Mouse (Mus musculus) heart, adult 9 months (tissue): ENCODE measurements around the gene Smim10l1.

Experiments used
- DNase-seq, 2 experiments: peaks; one replicate each; pipeline ENCODE4 v3.0.0; 2022; ENCODE audit warnings: low spot score in 2 of 2

Gene Smim10l1

GRCm38 (mm10) chr6:133104609-133104921, at the start of gene Smim10l1:
Gene Smim10l1, plus strand, starts transcription at chr6:133104909.
- no peak for DNase-seq

- no peak for DNase-seq
These were observed 49.0 kb upstream of the Smim10l1 start, which contains the start of gene Tas2r140 for GRCm38 (mm10) chr6:133055716-133056115. Gene Tas2r140, minus strand, starts transcription at chr6:133055816.

GRCm38 (mm10) chr6:133092226-133092625, 12.5 kb upstream of the Smim10l1 start:
- DNase-seq = no peak

- DNase-seq = no peak
These were observed 2.3 kb upstream of the Smim10l1 start for GRCm38 (mm10) chr6:133102430-133102829.

GRCm38 (mm10) chr6:133104922-133105859, 482 bp downstream of the Smim10l1 start:
- DNase-seq = peak; percentile 89 to 90
